Mouse (Mus musculus) limb, embryonic 14.5 days (tissue): ENCODE data around the gene Repin1. TPM values are rescaled to one million over a fixed set of nuclear protein-coding genes. Genes with fewer than 3 reads are reported as not detected.

ENCODE experiments used
- ATAC-seq: fragments of 200-750 bp; cut with Nextera tagmentation; 2 replicates; pipeline ENCODE4 v1.8.0; 2017; ENCODE audit warnings: low read depth, moderate number of reproducible peaks, moderate TSS enrichment; ENCODE audit not compliant: low FRiP score
- DNase-seq: peaks from one replicate; pipeline ENCODE4 v3.0.0-alpha.2; 2015; ENCODE audit warnings: low spot score
- H3K27ac ChIP-seq: fragments of 300-500 bp; sonication (generic); replicated peaks from 2 replicates; pipeline ENCODE4 v1.5.1; 2014; ENCODE audit warnings: low read depth, mild to moderate bottlenecking, low read length, moderate library complexity, mixed read lengths
- H3K27me3 ChIP-seq: fragments of 300-500 bp; sonication (generic); 2 replicates; pipeline ENCODE4 v1.6.1; 2014; ENCODE audit warnings: low read length, mixed read lengths; ENCODE audit not compliant: control insufficient read depth, insufficient read depth
- H3K36me3 ChIP-seq: fragments of 300-500 bp; sonication (generic); 2 replicates; pipeline ENCODE4 v1.6.1; 2014; ENCODE audit warnings: mild to moderate bottlenecking, low read length, moderate library complexity, mixed read lengths; ENCODE audit not compliant: control insufficient read depth, insufficient read depth
- H3K4me1 ChIP-seq: fragments of 300-500 bp; sonication (generic); 2 replicates; pipeline ENCODE4 v1.6.1; 2014; ENCODE audit warnings: antibody characterized with exemption, low read length, mixed read lengths; ENCODE audit not compliant: control insufficient read depth, insufficient read depth
- H3K4me2 ChIP-seq: fragments of 300-500 bp; sonication (generic); replicated peaks from 2 replicates; pipeline ENCODE4 v1.6.1; 2014; ENCODE audit warnings: low read depth, mild to moderate bottlenecking, low read length, moderate library complexity; ENCODE audit not compliant: severe bottlenecking
- H3K4me3 ChIP-seq: fragments of 300-500 bp; sonication (generic); replicated peaks from 2 replicates; pipeline ENCODE4 v1.5.1; 2014; ENCODE audit warnings: low read length
- H3K9ac ChIP-seq: fragments of 300-500 bp; sonication (generic); 2 replicates; pipeline ENCODE4 v1.6.1; 2014; ENCODE audit warnings: mild to moderate bottlenecking, low read depth, low read length, moderate library complexity; ENCODE audit not compliant: severe bottlenecking
- H3K9me3 ChIP-seq: fragments of 300-500 bp; sonication (generic); 2 replicates; pipeline ENCODE4 v1.6.1; 2016; ENCODE audit warnings: low read length; ENCODE audit not compliant: control insufficient read depth
- POLR2A ChIP-seq: fragments of 200-500 bp; IDR thresholded peaks from 2 replicates; pipeline ENCODE4 v1.8.0; 2012; ENCODE audit warnings: inconsistent platforms, mild to moderate bottlenecking, moderate library complexity, borderline replicate concordance; ENCODE audit not compliant: insufficient read depth, insufficient read length; ENCODE audit errors: extremely low read depth
- WGBS: fragments of 180-500 bp; shearing (Covaris S2); extraction: QIAGEN DNeasy Blood & Tissue Kit; methylation state at CpG from one replicate; pipeline ENCODE4 v1.1.7; 2014; 5-methylcytosine and 5-hydroxymethylcytosine counted together
- polyA plus RNA-seq, 2 experiments: library from polyadenylated mRNA; depleted of rRNA in 1 of 2; stranded (reverse) in 1 of 2; unstranded in 1 of 2; fragments of >200 nt; fragmentation: Nextera tagmentation in 1 of 2; extraction: Ambion mirVana in 1 of 2; gene quantifications; 2 replicates each; pipeline versions ENCODE4 v1.2.1 to v1.2.3; 2012 to 2014

Repin1 gene
- polyA plus RNA-seq (2012; rRNA removed) = 35.2 and 55.3 TPM in 2 replicates
- 23.3 and 25.7 TPM in 2 replicates for polyA plus RNA-seq (2014; fragmentation: Nextera tagmentation; extraction: Ambion mirVana)

DNA sequence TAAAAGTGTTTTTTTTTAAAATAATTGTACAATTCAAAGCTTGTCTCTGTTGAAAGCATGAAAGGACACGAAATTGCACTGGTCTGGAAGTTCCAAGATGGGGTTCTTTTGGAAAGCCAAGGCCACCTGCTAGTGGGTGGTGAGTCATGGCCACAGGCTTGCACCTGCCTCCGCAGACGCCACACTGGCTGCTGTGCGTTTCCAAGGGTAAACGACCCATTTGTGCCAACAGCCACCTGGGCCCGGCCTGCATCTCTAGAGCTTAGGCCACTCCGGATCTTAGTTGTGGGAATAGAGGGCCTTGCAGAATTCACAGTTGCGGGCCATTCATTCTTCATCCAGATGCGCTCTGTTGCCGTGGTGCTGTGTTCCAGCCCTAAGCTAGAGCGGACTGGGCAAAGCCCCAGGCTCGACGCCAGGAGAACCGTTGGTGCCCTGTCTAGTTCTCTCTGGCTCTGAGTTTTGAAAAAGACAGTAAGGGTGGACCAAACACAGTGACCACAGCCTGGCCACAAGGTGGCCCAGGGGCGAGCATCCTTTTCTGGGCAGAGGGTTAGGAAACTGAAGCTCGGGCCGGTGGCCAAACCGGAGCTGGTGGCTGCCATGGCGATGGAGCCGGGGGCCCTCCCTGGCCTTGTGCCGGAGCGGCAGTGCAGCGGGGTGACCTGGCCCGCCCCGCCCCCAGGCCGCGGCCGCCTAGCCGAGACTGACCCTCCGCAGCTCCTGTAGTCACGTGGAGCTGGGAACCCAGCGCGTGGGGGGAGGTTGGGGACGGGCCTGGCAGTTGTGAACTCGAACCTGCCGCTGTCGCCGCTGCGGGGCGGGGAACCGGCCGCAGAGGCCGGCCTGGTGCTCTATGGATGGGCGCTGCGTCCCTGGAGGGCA lies at the start of gene Repin1, which contains the start of gene Gm44965:
Repin1 (plus strand) TSS at position 726 of the 885 bp plus-strand sequence.
Gm44965 (plus strand) TSS at position 784 of the 885 bp plus-strand sequence.
- 5% methylated on average over 45 of the region's 45 CpGs for WGBS
- TF ChIP-seq POLR2A = 0 out of 2 replicates have a peak, but pooled peaks have one; percentile 13
- H3K9ac ChIP-seq = peak within 1 kb of the TSS; percentile 92
- peaks cover 13% of the 10 kb centered on the region; the same call in 1 of the 2 replicates for H3K4me1 ChIP-seq
- no peaks in the 10 kb centered on the region for H3K27me3 ChIP-seq
- DNase-seq = peak; percentile 80
- peaks cover 25% of the 10 kb centered on the region for H3K36me3 ChIP-seq
- peak within 1 kb of the TSS; percentile 82 for H3K4me3 ChIP-seq
- H3K27ac ChIP-seq = peak within 1 kb of the TSS; percentile 82
- H3K4me2 ChIP-seq = peak within 1 kb of the TSS; percentile 81
- peaks cover 25% of the 10 kb centered on the region for H3K9me3 ChIP-seq
- peak; percentile 95 for ATAC-seq

DNA sequence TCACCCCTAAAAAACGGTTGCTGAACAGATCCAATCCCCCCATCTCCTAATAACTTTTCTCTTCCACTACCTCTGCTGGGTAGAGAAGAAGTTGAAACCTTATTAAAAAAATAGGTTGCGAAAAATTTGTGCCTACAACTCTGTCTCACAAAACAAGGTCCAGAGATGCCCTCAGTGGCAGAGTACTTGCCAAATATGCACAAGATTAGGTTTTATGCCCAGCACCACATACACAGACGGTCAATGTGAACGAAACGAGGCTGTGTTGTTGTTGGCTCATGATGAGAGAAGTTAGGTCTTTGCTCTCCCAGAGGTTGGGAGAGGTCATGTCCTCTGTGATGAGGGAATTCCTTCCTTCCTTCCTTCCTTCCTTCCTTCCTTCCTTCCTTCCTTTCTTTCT lies 48.4 kb upstream of the Repin1 start:
- no peak for TF ChIP-seq POLR2A
- no peak overlapping the region for H3K27ac ChIP-seq
- WGBS = 67% methylated on average over 5 of the region's 5 CpGs
- DNase-seq = no peak
- H3K9ac ChIP-seq = no peak overlapping the region
- ATAC-seq = no peak
- H3K36me3 ChIP-seq = no peaks in the 10 kb centered on the region
- no peak overlapping the region for H3K4me2 ChIP-seq
- no peaks in the 10 kb centered on the region for H3K27me3 ChIP-seq
- H3K9me3 ChIP-seq = no peaks in the 10 kb centered on the region
- peaks cover 11% of the 10 kb centered on the region; the same call in 1 of the 2 replicates for H3K4me1 ChIP-seq
- no peak overlapping the region for H3K4me3 ChIP-seq

DNA sequence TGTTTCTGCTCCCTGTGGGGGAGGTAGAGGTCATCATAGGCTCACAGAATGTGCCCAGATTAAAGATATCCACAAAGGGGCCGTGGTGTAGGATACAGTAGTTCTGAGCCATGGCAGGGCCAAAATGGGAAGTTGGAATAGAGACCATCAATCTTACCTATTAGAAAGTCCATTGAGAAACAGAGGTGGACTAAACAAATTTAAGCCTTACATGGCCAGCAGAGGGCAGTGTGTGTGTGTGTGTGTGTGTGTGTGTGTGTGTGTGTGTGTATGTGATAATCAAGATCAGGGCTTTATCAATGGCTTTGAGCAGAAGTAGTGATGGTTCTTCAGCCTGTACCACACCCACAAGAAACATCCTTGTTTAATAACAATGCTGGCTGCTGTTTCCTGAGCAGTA lies 47.4 kb upstream of the Repin1 start:
- no peak for DNase-seq
- H3K27me3 ChIP-seq = no peaks in the 10 kb centered on the region
- no peak overlapping the region for H3K9ac ChIP-seq
- H3K4me1 ChIP-seq = peaks cover 9% of the 10 kb centered on the region; the same call in 1 of the 2 replicates
- no peak overlapping the region for H3K27ac ChIP-seq
- H3K9me3 ChIP-seq = no peaks in the 10 kb centered on the region
- WGBS = 39% methylated on average over 1 of the region's 1 CpGs
- TF ChIP-seq POLR2A = no peak
- no peak overlapping the region for H3K4me3 ChIP-seq
- no peak for ATAC-seq
- H3K36me3 ChIP-seq = no peaks in the 10 kb centered on the region
- no peak overlapping the region for H3K4me2 ChIP-seq

DNA sequence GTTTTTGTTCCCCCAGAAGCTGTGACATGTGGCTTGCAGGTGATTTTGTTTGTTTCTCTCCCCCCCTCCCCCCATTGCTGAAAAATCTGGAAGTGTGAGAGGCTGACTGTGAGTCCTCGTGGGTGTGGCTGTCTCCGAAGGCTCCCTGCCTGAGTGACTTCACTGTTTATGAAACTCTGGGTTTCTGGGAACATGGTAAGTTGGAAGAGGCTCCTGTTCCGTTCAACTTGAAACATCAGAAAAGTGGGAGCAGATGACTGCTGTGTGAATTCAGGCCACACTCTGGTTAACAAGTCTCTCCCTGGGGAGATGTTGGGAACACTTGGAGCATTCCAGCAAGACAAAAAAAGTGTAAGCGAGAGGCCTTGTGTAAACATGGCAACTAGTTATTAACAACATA lies 46.8 kb upstream of the Repin1 start:
- no peak for ATAC-seq
- Histone ChIP-seq H3K9me3 (no peaks in the 10 kb centered on the region), H3K27me3 (no peaks in the 10 kb centered on the region), H3K4me1 (0 out of 2 replicates have a peak, but pooled peaks cover 3% of the 10 kb centered on the region), H3K4me3 (no peak overlapping the region), H3K9ac (no peak overlapping the region), H3K27ac (no peak overlapping the region), H3K36me3 (no peaks in the 10 kb centered on the region), H3K4me2 (no peak overlapping the region)
- WGBS = 41% methylated on average over 4 of the region's 4 CpGs
- DNase-seq = no peak
- TF ChIP-seq POLR2A = no peak

DNA sequence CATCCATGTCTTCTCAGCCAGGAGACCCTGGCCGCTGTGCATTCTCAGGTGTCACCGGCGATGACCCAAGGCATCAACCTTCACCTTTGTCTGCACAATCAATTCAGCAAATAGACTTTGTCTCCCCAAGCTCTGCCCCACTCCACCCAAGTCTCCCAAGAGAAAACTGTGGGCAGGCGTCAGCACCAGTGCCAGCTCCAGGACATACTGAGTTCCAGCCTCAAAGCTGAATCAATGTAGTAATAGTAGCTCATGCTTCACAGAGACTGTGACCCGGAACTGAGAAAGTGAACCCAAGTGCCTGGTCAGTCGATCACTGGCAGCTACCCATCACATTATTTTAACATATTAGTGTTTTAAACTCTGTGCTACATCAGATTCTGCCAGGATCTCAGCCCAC lies 45.4 kb upstream of the Repin1 start:
- no peak overlapping the region for H3K9ac ChIP-seq
- ATAC-seq (no peak), DNase-seq (no peak)
- H3K36me3 ChIP-seq = no peaks in the 10 kb centered on the region
- WGBS = 86% methylated on average over 6 of the region's 6 CpGs
- no peak overlapping the region for H3K27ac ChIP-seq
- H3K4me1 ChIP-seq = no peaks in the 10 kb centered on the region
- TF ChIP-seq POLR2A = no peak
- no peak overlapping the region for H3K4me3 ChIP-seq
- H3K4me2 ChIP-seq = no peak overlapping the region
- no peaks in the 10 kb centered on the region for H3K9me3 ChIP-seq
- H3K27me3 ChIP-seq = no peaks in the 10 kb centered on the region
